Mouse (Mus musculus) liver, embryonic 11.5 days (tissue): Measurements from ENCODE around the gene Lrrc9. TPM values are rescaled to one million over a fixed set of nuclear protein-coding genes. Genes with fewer than 3 reads are reported as not detected.

ENCODE experiments used
- ATAC-seq: fragments of 200-750 bp; cut with Nextera tagmentation; replicated peaks from 2 replicates; pipeline ENCODE4 v1.8.0; 2017; ENCODE audit warnings: moderate number of reproducible peaks, mild to moderate bottlenecking, moderate TSS enrichment, moderate library complexity; ENCODE audit not compliant: low FRiP score
- DNase-seq: peaks from one replicate; pipeline ENCODE4 v3.0.0-alpha.2; 2017; ENCODE audit warnings: low spot score
- H3K27ac ChIP-seq: fragments of 300-500 bp; sonication (generic); 2 replicates; pipeline ENCODE4 v1.5.1; 2014; ENCODE audit warnings: mild to moderate bottlenecking, low read depth, low read length, control low read depth
- H3K27me3 ChIP-seq: fragments of 300-500 bp; sonication (generic); replicated peaks from 2 replicates; pipeline ENCODE4 v1.6.1; 2014; ENCODE audit warnings: low read length, mixed read lengths; ENCODE audit not compliant: control insufficient read depth, insufficient read depth
- H3K36me3 ChIP-seq: fragments of 300-500 bp; sonication (generic); 2 replicates; pipeline ENCODE4 v1.6.1; 2014; ENCODE audit warnings: mild to moderate bottlenecking, low read length, moderate library complexity, mixed read lengths; ENCODE audit not compliant: control insufficient read depth, insufficient read depth
- H3K4me1 ChIP-seq: fragments of 300-500 bp; sonication (generic); replicated peaks from 2 replicates; pipeline ENCODE4 v1.6.1; 2014; ENCODE audit warnings: low read length, mixed read lengths; ENCODE audit not compliant: control insufficient read depth, insufficient read depth
- H3K4me2 ChIP-seq: fragments of 300-500 bp; sonication (generic); 2 replicates; pipeline ENCODE4 v1.6.1; 2014; ENCODE audit warnings: mild to moderate bottlenecking, control low read depth, moderate library complexity
- H3K4me3 ChIP-seq: fragments of 300-500 bp; sonication (generic); 2 replicates; pipeline ENCODE4 v1.5.1; 2014; ENCODE audit warnings: low read depth, low read length, control low read depth
- H3K9ac ChIP-seq: fragments of 300-500 bp; sonication (generic); 2 replicates; pipeline ENCODE4 v1.6.1; 2014; ENCODE audit warnings: low read depth, low read length, control low read depth
- H3K9me3 ChIP-seq: fragments of 300-500 bp; sonication (generic); 2 replicates; pipeline ENCODE4 v1.6.1; 2016; ENCODE audit warnings: low read length, inconsistent platforms, mixed read lengths; ENCODE audit not compliant: control insufficient read depth
- WGBS: fragments of 180-500 bp; shearing (Covaris S2); extraction: QIAGEN DNeasy Blood & Tissue Kit; methylation state at CpG from one replicate; pipeline ENCODE4 v1.1.7; 2014; 5-methylcytosine and 5-hydroxymethylcytosine counted together
- polyA plus RNA-seq: library from polyadenylated mRNA; unstranded; fragments of >200 nt; fragmentation: Nextera tagmentation; extraction: Ambion mirVana; gene quantifications from 2 replicates; pipeline ENCODE4 v1.2.1, GENCODE M21; 2014

Lrrc9 gene
- polyA plus RNA-seq, 1 experiment from 2014 or later, result 0.58 TPM

DNA sequence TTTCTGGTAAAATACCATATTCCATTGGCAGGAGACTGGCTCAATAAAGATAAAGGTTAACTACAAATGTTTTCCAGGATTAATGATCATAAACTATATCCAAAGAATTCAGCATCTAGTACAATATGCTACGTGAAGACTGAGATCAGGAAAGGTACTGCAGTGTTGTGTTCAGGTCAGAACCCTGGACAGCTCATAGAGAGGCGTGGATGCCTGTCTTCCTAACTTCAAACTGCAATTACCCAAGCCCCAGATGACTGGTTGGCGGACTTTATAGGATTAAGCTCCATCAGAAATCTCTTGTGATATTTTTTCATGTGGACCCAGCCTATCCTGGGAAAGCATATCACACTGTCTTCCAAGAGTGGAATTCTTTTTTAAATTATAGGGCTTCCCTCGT is 19.0 kb upstream of the Lrrc9 start:
- no peak for DNase-seq

DNA sequence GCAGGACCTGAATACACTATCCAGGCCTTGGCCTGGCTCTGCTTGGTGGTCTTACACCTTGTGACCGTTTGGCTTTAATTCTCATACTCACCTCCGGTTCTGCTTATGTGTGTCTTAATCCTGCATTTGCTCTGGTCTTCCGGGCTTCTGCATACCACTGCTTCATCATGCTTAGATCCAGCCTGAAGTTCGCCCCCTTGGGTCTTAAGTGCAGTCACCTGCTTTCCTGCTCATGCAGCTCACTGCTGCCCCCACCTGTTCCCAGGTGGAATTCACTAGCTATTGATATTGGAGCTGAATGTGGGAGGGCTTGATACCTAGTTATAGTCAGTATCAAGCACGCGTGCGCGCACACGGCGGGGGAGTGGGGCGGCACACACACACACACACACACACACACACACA is 13.9 kb upstream of the Lrrc9 start:
- Histone ChIP-seq H3K4me2 (peak overlapping the region; percentile 9; the same call in 1 of the 2 replicates), H3K4me3 (no peak overlapping the region), H3K9me3 (no peaks in the 10 kb centered on the region), H3K4me1 (no peaks in the 10 kb centered on the region), H3K9ac (no peak overlapping the region), H3K27me3 (no peaks in the 10 kb centered on the region), H3K27ac (no peak overlapping the region), H3K36me3 (no peaks in the 10 kb centered on the region)
- WGBS, result 30% methylated on average over 11 of the region's 11 CpGs
- ATAC-seq (0 out of 2 replicates have a peak, but pooled peaks have one; percentile 39), DNase-seq (peak; percentile 47)

More for the DNA sequence above, 19.0 kb upstream of the Lrrc9 start:
- H3K4me1 ChIP-seq, result no peaks in the 10 kb centered on the region
- H3K4me2 ChIP-seq, result no peak overlapping the region
- H3K9ac ChIP-seq, result no peak overlapping the region
- no peaks in the 10 kb centered on the region for H3K27me3 ChIP-seq
- no peaks in the 10 kb centered on the region for H3K36me3 ChIP-seq
- WGBS, result 50% methylated on average over 4 of the region's 4 CpGs
- H3K4me3 ChIP-seq, result no peak overlapping the region
- ATAC-seq, result no peak
- no peaks in the 10 kb centered on the region for H3K9me3 ChIP-seq
- no peak overlapping the region for H3K27ac ChIP-seq

DNA sequence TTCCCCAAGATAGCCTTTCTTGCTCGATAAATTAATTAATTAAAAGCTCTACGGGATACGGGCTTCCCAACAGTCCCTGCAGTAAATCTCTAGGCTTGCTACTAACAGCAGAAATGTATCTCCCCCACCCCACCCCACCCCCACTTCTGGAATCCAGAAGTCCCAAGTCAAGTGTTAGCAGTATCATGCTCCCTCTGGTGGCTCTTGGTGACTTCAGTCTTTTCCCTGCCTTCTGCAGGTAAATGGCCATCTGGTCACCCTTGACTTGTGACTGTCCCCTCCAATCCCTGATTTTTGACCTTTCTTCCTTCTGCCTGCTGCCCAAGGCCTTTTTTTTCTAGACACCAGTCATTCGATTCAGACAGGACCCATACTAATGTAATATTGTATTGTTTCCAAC is 9.5 kb upstream of the Lrrc9 start:
- H3K4me3 ChIP-seq, result no peak overlapping the region
- H3K4me1 ChIP-seq, result no peaks in the 10 kb centered on the region
- H3K9me3 ChIP-seq, result no peaks in the 10 kb centered on the region
- ATAC-seq (no peak), DNase-seq (no peak)
- no peak overlapping the region for H3K4me2 ChIP-seq
- WGBS, result 84% methylated on average over 4 of the region's 4 CpGs
- no peaks in the 10 kb centered on the region for H3K27me3 ChIP-seq
- H3K36me3 ChIP-seq, result no peaks in the 10 kb centered on the region
- no peak overlapping the region for H3K9ac ChIP-seq
- H3K27ac ChIP-seq, result no peak overlapping the region

- whole genome bisulfite sequencing, result 74% methylated on average over 9 of the region's 9 CpGs
- Histone ChIP-seq H3K27ac (no peak overlapping the region), H3K9ac (no peak overlapping the region), H3K4me3 (no peak overlapping the region), H3K4me2 (no peak overlapping the region), H3K9me3 (no peaks in the 10 kb centered on the region), H3K4me1 (no peaks in the 10 kb centered on the region), H3K36me3 (no peaks in the 10 kb centered on the region), H3K27me3 (no peaks in the 10 kb centered on the region)
- no peak for DNase-seq
- ATAC-seq, result no peak
These were observed 8.3 kb upstream of the Lrrc9 start for GRCm38 (mm10) chr12:72433241-72433865.

- Histone ChIP-seq H3K4me1 (peaks cover 5% of the 10 kb centered on the region; the same call in 1 of the 2 replicates), H3K27me3 (no peaks in the 10 kb centered on the region), H3K36me3 (no peaks in the 10 kb centered on the region), H3K9ac (no peak overlapping the region), H3K27ac (no peak overlapping the region), H3K4me2 (no peak overlapping the region), H3K4me3 (no peak overlapping the region), H3K9me3 (no peaks in the 10 kb centered on the region)
- no peak for DNase-seq
- WGBS, result 79% methylated on average over 10 of the region's 10 CpGs
- ATAC-seq, result no peak
These were observed 3.9 kb upstream of the Lrrc9 start for GRCm38 (mm10) chr12:72437676-72438341.

- no peak overlapping the region for H3K27ac ChIP-seq
- WGBS, result 74% methylated on average over 6 of the region's 6 CpGs
- no peak for ATAC-seq
- H3K4me2 ChIP-seq, result no peak overlapping the region
- H3K4me1 ChIP-seq, result peaks cover 5% of the 10 kb centered on the region; the same call in 1 of the 2 replicates
- no peak for DNase-seq
- H3K4me3 ChIP-seq, result no peak overlapping the region
- H3K9ac ChIP-seq, result no peak overlapping the region
- H3K36me3 ChIP-seq, result no peaks in the 10 kb centered on the region
- H3K27me3 ChIP-seq, result no peaks in the 10 kb centered on the region
- no peaks in the 10 kb centered on the region for H3K9me3 ChIP-seq
These were observed 2.6 kb upstream of the Lrrc9 start for GRCm38 (mm10) chr12:72438961-72439480.

DNA sequence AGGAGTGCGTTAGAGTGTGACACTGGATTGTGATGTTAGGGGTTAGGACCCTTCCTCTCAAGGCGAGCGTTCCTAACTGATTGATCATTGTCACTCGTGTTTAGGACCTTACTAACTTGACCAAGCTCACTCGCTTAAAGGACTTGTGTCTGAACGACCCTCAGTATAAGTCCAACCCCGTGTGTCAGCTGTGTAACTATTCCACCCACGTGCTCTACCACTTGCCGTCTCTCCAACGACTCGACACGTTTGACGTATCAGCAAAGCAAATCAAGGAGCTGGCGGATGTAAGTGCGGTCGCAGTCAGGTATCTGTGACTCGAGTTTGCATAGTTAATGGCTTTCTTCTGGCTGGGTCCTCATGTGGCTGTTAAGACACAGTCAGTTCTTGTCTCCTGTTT is 12.3 kb downstream of the Lrrc9 start:
- Histone ChIP-seq H3K27ac (no peak overlapping the region), H3K36me3 (no peaks in the 10 kb centered on the region), H3K9ac (no peak overlapping the region), H3K27me3 (no peaks in the 10 kb centered on the region), H3K4me3 (no peak overlapping the region), H3K4me2 (no peak overlapping the region), H3K4me1 (no peaks in the 10 kb centered on the region), H3K9me3 (no peaks in the 10 kb centered on the region)
- 72% methylated on average over 17 of the region's 17 CpGs for WGBS
- DNase-seq (no peak), ATAC-seq (no peak)

GRCm38 (mm10) chr12:72461191-72461893 is 19.7 kb downstream of the Lrrc9 start:
- DNase-seq (no peak), ATAC-seq (no peak; the same call in 1 of the 2 replicates)
- Histone ChIP-seq H3K4me2 (peak overlapping the region; percentile 39), H3K36me3 (no peaks in the 10 kb centered on the region), H3K9ac (no peak overlapping the region), H3K27me3 (no peaks in the 10 kb centered on the region), H3K4me1 (no peaks in the 10 kb centered on the region), H3K9me3 (no peaks in the 10 kb centered on the region), H3K27ac (no peak overlapping the region), H3K4me3 (no peak overlapping the region)
- 55% methylated on average over 11 of the region's 11 CpGs for WGBS
